Mouse (Mus musculus) central nervous system, embryonic 18 days (tissue): ENCODE results near the gene Tmprss11d. TPM values are rescaled to one million over a fixed set of nuclear protein-coding genes. Genes with fewer than 3 reads are reported as not detected.

Experiments
- polyA plus RNA-seq: library from polyadenylated mRNA; depleted of rRNA; stranded (reverse); fragments of >200 nt; gene quantifications from 2 replicates; pipeline ENCODE4 v1.2.3, GENCODE M21; 2012; rRNA removed

The Tmprss11d gene
- 0.03 and 0.23 TPM in 2 replicates for polyA plus RNA-seq

GRCm38 (mm10) chr5:86373320-86373719 lies at the start of gene Tmprss11d:
Gene Tmprss11d (minus strand): TSS chr5:86373420.

GRCm38 (mm10) chr5:86289208-86289607 lies 84.0 kb downstream of the Tmprss11d start, which contains the start of gene Tmprss11c:
Gene Tmprss11c (minus strand): TSS chr5:86289308.

Other genes starting within 250 kb of the Tmprss11d start
- gene Uba6, start 200.6 kb downstream of the Tmprss11d start, polyA plus RNA-seq = 11.2 and 12.8 TPM in 2 replicates
- not detected in 2 replicates for gene Gnrhr, start 175.5 kb downstream of the Tmprss11d start, polyA plus RNA-seq
- gene Tmprss11c, start 84.1 kb downstream of the Tmprss11d start, polyA plus RNA-seq = not detected in 2 replicates
- 0.03 TPM in 2 replicates for gene Tmprss11a, start 95.6 kb upstream of the Tmprss11d start, polyA plus RNA-seq
- 0.03 TPM in 2 replicates for gene Tmprss11g, start 145.2 kb upstream of the Tmprss11d start, polyA plus RNA-seq